Mouse (Mus musculus) CH12F3 (cell line): ENCODE measurements around the gene Chrna1.
"Not testable (repeated sequence)": the region's sequence is repeated elsewhere in the genome, so short reads cannot be mapped to it uniquely, and the experiment has no call there.

ENCODE experiments used
- in situ Hi-C: fragments of 300-500 bp; cut with MboI; formaldehyde crosslinking; loops from 2 replicates; pipeline ENCODE4 v1.14.3; 2020; ENCODE audit warnings: low sequenced_read_pairs

Chrna1 gene

DNA sequence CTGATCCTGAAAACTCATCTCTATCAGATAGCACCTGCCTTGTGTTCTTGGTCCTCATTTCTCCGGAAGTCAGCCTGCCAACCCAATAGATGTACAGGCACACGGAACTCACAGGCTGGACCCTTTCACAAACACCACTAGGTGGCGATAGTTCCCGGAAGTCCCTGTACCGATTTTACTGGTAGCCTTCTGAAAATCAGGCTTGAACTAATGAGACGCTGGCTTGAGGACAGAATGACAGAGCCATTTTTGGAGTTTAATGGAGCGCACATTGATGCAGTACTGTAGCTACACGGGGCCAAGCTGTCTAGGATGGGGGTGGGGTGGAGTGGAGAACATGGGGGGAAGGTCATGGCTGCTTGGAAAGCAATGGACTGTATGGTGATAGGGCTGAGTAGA lies 18.5 kb downstream of the Chrna1 start:
- in situ Hi-C loops: no loop called here

DNA sequence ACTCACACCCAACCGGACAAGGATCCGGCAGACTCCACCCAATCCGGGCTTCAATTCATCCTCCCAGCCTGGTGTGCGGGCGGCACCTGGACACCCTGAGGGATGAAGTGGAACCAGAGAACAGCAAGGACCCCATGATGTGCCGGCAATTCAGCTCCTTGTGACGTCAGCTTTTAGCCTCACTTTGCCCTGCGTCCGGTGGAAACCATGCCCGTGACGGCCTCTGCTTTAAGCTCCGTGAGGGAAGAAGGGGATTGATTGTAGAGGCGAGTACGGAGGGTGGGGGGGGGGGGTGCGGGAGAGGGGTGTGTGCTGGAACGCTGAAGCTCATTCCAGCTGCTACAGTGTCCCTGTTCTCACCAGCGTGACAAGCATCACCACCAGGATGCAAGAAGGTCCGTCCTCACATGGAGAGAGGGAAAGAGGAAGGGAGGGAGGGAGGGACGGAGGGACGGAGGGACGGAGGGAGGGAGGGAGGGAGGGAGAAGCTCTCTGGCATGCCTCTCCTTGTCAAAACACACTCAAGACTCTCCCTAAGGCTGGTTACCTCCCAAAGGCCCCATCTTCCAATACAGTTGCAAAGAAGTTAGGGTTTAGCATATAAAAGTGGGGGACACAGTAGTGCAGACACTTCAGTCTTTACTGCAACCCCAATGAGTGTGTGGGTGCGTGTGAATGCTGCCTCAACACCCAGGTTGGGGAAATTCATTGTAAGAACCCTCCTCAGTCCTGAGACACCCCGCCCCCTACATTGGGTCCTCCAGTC lies 19.1 kb downstream of the Chrna1 start:
- in situ Hi-C loops: no loop called here

DNA sequence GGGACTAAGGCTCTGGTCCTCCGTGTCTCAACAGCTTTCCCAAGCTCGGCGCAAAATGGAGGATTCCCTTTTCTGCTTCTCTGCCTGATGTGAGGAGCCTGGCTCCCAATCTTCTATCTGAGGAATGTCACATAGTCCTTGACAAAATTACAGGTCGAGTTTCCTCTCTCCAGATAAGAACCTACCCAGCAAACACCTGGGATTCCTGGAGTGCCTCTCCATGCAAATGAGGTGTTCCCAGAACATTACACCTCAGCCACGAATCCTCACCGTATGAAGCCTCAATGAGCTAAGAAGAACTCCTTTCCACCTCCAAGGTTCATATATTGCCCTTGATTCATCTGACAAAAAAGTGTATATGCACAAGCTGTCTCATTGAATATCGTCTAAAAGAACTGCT lies 19.7 kb downstream of the Chrna1 start:
- in situ Hi-C loops: no loop called here

DNA sequence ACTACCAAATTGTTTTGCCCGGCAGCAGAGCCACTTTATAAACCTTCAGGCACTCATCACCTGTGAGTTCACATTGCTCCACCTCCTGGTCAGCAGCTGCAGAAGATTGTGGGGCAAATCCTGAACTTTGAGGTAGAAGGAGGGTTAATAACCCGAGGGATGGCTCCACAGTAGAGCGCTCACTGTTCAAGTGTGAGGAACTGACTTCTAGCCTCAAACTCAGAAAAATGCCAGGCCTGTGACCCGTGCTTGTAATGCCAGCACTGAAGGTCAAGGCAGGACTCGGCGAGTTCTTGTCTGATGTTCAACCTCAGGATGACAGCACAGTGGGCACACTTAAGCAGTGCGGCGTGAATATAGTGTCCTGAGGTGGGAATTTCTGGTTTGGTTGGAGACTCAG lies 22.2 kb downstream of the Chrna1 start:
- in situ Hi-C loops: no loop called here

DNA sequence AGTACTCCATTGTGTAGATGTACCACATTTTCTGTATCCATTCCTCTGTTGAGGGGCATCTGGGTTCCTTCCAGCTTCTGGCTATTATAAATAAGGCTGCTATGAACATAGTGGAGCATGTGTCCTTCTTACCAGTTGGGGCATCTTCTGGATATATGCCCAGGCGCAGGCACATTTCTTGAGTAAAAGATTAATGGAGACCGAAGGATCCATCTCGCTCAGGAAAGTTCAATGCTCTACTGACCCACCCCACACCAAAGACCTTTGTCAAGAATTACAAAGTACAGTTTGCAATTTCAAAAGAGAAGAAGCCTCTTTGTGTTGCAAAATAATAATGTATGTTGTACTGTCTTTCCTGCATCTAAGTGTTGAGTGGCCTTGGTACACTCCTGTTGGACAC lies 23.1 kb downstream of the Chrna1 start:
- in situ Hi-C loops: not testable (repeated sequence)

DNA sequence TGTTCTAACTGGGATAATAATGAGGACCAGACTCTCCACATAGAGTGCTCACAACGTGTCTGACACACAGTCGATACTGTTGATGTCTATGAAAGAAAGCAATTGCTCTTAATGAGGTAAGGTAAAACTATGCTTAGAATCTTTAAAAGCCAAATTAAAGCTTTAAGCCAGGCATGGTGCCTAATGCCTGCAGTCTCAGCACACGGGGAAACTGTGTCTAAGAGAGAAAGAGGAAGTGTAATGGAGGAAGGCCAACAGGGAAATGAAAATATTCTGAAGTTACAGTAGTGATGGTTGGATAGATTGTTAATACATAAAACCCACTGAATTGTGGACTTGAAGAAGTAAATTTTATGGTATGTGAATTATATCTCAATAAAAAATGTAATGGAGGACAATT lies 25.7 kb downstream of the Chrna1 start:
- in situ Hi-C loops: no loop called here

DNA sequence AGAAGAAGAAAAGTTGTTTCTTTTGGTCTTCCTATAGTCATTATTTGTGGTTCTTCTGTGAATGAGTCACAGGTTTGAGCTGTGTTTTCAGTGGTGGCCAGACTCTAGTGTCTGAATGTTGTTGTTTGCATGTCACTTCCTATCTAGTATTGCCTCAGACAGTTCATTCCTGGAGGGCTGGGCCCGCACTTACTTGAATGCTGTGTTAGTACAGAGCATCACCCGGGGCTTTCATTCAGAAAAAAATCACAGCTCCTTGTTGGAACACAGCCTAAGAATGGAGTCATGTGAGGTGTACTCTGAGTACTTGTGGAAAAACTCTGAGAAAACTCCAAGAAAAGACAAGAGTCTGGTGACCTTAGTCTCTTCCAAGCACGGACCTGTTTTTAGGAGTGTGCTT lies 27.2 kb downstream of the Chrna1 start:
- in situ Hi-C loops: no loop called here

DNA sequence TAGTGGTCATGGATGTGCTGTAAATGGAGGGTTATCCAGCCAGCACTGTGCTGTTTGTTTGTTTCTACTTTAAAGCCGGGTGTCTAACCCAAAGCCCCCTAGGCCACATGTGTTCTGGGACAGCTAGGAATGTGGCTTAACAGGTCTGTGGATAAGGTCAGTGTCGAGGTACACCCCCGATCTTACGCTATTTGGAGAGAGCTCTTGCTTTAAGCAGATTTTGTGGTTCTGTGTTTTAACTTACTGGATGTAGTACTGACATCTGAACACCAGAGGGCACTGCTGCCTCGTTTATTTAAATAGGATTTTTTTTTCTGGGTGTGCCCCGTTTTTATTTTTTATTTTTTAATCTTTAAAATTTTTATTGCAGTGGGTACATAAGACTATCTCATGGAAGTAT lies 29.4 kb downstream of the Chrna1 start:
- in situ Hi-C loops: no loop called here

DNA sequence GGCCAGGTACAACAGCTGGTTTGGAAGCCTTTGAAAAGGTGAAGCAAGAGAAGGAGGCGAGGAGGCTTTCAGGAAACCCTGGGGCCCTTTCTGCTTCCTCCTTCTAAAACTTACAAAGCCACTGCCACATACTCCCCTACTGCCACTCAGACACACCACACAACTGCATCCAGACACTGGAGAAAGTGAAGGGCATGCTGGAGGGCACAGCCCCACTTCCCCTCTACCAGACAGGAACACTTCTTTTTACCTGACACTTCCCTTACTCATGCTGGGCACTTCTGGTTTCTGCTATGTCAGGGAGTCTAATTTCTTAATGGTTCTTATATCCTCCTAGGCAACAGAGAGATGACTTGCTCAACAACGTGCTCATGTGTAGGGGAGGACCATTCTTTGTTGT lies 31.6 kb downstream of the Chrna1 start:
- in situ Hi-C loops: no loop called here

DNA sequence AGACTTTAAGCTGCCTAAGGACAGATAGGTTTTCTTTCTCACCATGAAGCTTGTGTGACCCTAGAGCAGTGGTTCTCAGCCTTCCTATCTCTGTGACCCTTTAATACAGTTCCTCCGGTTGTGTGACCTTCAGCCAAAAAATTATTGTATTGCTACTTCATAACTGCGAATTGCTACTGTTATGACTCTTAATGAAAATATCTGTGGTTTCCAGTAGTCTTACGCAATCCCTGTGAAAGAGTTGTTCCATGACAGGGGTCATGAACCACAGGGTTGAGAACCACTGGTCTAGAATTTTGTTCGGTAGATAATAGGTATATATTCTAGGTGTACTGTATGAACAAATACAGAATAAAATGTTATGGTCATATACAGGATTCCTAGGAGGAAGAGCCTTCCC lies 32.9 kb downstream of the Chrna1 start:
- in situ Hi-C loops: no loop called here

DNA sequence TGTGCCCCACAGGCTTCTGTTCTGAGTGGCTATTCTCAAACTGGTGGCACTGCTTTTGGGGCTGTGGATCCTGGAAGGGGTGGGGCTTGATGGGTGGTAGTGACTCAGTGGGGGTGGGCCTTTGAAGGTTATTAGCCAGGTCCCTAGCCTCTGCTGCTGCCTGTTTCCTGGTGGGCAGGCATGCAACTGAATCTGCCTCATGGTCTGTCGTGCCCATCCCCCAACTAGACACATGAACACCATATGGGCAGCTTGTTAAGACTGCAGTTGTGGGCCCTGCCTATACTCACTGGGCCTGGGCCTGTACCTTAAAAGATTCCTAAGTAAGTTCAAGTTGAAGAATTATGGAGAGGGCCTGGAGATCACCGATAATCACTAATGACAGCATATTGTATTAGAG lies 34.6 kb downstream of the Chrna1 start:
- in situ Hi-C loops: no loop called here

DNA sequence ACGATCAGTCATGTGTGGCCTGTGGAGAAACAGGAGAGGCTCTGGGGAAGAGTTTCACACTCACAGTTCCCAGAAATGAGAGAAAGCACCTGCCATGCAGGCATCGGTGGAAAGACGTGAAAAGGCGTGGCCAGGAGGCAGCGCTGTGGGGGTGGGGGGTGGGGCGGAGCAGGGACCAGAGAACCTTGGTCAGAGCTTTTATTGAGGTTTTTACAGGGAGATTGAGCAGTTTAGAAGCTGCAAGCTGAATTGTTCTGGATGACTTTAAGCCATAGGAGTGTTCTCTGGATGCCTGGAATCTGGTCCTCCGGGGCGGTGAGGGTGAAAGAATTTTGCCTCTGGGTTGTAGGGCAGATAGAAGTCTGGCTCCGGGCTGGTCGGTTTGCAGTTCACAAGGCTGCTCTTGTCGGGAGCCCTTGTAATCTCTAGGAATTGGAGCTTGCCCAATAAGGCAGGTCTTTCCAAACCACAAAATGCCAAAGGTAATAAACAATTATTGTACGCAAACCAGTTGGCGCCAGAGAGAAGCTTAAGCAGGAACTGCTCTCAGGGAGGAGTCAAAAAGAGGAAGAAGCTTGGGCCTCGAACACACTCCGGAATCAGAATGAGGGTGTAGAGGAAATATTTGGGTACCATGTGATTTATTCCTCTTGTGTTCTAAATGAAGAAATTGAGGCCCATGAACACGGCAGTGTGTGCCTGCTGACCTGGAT lies 39.5 kb downstream of the Chrna1 start:
- in situ Hi-C loops: no loop called here

DNA sequence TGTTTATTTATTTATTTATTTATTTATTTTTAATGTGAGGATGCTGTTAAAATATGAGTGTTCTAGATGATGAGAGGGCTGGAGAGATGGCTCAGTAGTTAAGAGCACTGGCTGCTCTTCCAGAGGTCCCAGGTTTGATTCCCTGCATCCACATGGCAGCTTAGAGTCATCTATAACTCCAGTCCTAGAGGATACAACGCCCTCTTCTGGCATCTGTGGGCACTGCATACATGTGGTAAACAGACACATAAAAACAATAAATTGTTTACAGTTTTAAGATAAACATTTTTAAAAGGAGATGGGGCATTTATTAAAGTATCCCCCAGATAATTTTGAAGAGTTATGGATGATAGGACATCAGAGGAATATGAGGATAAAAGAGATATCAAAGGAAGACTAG lies 40.4 kb downstream of the Chrna1 start:
- in situ Hi-C loops: no loop called here

DNA sequence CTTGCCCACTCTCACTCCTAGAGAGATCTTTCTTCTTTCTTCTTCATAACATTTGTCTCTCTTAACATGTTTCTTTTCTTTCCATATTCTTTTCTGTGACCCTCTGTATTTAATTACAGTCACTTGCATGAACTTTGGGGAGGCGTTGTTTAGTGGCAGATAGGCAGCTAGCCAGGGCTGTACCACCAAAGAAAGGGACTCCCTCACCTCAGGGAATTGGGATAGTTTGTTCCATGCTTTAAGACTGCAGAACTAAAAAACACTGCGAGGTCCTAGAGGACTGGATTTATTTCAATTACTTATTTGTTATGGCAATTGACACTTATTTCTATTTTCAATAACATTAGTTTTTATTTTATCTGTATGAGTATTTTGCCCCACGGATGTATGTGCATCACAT lies 41.0 kb downstream of the Chrna1 start:
- in situ Hi-C loops: no loop called here

DNA sequence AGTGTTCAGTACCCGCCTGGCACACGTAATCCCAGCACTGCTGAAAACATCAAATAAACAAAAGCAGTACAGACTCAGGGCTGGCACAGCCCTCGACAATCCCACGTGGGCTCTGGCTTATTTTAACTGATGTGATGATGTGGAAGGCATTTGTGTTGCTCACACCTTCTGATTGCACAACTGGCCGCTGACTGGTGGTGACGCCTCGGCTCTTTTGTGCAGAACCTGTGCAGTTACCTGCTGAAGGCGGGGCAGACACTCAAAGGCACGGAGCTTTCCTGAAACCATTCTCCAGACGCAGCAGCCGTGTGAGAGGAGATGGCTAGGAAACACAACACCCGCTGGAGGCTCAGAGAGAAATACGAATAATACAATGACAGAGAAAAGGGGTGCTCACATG lies 41.5 kb downstream of the Chrna1 start:
- in situ Hi-C loops: no loop called here

DNA sequence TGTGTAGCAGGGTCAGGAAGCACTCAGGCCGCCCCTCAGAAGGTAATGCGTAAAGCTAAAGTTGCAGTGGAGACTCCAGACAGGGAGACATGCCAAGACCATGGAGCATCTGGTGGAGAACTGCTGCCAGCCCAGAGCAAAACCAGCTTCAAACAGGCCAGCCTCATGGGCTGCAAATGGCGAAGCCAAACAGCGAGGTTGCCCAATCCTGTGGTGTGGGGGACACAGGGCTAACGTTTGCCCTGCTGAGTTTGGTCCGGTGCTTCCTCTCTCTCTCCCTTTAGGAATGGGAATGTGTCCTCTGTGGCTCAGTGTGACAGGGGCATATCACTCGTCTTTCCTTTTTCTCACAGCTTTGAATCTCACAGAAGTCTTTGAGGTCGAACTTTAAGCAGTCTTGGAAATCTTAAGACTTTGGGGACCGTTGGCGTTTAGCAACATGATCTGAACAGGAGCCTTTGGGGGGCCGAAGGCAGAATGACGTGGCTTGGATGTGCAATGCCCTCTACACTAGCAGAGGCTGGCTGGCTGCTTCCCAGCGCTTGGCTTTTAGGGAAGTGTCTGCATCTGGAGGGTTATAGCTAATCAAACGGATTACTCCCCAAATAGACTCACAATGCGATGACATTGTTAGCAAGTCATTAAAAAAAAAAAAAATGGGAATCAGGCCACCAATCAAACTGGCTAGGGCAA lies 43.9 kb downstream of the Chrna1 start:
- in situ Hi-C loops: no loop called here

DNA sequence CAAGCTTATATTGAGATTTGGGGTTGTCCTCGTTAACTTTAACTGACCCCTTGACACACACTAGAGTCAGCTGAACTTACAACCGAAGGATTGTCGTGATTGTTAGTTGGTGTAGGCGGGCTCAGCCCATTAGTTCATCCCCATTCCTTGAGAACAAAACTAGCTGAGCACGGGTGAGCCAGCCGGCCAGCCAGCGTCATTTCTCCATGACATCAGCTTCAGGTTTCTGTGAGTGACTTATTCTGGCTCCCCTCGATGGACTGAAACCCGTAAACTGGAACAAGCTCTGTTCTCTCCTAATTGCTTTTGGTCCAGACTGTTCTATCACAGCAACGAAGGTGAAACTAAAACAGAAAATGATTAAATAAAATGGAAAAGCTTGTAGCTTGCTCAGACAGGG lies 45.4 kb downstream of the Chrna1 start:
- in situ Hi-C loops: no loop called here

DNA sequence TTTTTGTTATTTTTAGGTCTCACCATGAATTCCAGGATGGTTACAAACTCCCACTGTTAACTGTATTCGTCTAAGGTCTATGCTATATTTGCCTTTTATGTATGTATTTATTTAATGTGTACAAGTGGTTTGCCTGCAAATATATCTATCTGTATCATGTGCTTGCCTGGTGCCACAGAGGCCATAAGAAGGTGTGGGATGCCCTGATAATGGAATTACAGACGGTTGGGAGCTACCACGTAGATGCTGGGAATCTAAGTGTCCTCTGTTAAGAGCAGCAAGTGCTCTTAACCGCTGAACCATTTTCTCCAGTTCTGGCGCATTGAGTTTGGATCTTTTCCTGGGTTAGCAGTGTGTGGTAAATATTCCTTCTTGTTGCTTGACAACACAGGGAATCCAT lies 49.7 kb downstream of the Chrna1 start:
- in situ Hi-C loops: no loop called here

DNA sequence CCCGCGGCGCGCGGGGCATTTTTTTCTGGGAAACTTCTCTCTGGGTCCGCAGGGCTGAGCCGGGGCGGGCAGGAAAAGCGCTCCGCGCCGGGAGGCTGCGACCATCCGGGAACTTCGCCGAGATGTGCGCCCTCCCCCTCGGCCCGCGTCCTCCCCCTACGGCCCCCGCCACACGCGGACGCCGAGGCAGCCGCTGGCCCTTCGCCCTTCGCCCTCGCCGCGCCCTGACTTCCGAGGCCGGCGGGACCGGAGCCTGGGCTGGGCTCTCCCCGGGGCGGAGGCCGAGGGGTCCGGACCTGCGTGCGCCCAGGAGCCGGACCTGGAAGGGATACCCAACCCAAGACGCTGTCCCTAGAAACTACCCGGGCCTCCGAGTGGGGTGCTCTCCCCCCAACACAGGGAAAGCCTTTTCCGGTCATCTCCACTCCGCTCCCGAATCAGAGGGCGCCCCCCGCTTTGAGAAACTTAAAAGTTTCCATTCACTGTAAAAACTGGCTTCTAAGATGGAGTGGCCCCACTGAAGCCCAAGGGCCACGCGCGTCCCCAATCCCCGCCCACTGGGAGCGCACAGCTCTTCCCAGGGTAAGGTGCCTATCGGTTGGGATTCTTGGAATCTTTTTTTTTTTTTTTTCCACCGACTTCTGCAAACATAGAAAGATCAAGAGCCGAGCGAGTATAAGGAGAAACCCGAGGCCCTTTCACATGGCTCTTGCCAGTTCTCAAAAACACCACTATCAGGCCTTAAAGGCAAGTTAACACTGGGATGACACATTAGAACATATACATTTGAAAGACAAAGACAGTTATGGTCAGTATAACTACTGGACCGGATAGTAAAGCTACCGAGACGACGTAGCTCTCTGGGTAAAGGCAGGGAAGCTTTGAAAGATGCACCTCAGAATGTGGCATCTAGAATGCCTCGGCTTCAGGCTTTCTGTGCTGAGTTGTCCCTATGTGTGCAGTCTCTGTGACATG lies 50.5 kb downstream of the Chrna1 start, which contains the start of gene Wipf1:
Gene Wipf1 (minus strand): TSS at position 379 of the 975 bp plus-strand sequence.
- in situ Hi-C loops: no loop called here

DNA sequence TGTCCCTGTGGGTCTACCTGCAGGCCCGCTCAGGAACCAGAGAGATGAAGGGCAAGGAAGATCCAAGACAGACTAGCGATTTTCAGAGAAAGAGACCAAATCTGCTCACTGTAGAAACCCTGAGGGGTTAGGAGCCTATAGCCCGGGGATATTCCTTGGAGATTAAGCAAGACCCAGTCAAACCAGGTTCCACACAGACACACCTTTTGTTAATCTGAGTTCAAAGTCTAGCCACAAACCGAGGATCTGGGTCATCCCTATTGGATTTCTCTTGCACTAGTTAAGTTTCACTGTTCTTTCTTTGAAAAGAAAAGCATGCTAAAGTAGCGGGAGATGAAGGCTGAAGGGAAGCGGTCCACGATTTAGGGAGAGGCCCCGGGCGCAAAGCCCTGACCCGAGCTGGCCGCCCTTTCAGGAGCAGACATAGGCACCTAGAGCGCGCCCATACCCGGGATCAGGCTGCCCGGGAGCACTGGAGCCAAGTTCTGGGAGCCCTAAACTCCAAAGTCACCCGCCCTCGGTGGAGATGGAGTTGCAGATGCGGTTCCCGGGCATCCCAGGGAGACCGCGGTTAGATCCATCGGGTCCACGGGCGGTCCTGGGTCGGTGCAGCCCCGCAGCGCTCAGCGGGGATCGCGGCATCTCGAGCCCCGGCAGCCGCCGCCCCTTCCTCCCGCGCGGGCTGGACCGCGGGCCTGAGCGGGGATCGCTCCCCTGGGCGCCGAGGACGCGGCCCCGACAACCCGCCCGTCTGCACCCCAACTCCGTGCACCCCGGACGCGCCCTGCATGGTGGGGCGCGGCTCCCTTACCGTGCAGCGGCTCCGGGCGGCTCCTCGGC lies 51.4 kb downstream of the Chrna1 start:
- in situ Hi-C loops: no loop called here
